Mouse (Mus musculus) hindbrain, embryonic 16.5 days (tissue): ENCODE data around the gene Dhx34. TPM values are rescaled to one million over a fixed set of nuclear protein-coding genes. Genes with fewer than 3 reads are reported as not detected.

Experiments
- ATAC-seq: fragments of 200-750 bp; cut with Nextera tagmentation; 2 replicates; pipeline ENCODE4 v1.8.0; 2017; ENCODE audit warnings: moderate TSS enrichment, moderate library complexity
- H3K27ac ChIP-seq: fragments of 300-500 bp; sonication (generic); 2 replicates; pipeline ENCODE4 v1.5.1; 2014; ENCODE audit warnings: low read depth, mild to moderate bottlenecking, control low read depth, low read length, moderate library complexity
- H3K27me3 ChIP-seq: fragments of 300-500 bp; sonication (generic); replicated peaks from 2 replicates; pipeline ENCODE4 v1.6.1; 2014; ENCODE audit warnings: low read length; ENCODE audit not compliant: control insufficient read depth, insufficient read depth
- H3K36me3 ChIP-seq: fragments of 300-500 bp; sonication (generic); 2 replicates; pipeline ENCODE4 v1.6.1; 2014; ENCODE audit warnings: mild to moderate bottlenecking, low read length, moderate library complexity, mixed read lengths; ENCODE audit not compliant: control insufficient read depth, insufficient read depth
- H3K4me1 ChIP-seq: fragments of 300-500 bp; sonication (generic); 2 replicates; pipeline ENCODE4 v1.6.1; 2014; ENCODE audit warnings: low read depth, low read length; ENCODE audit not compliant: control insufficient read depth, insufficient read depth
- H3K4me2 ChIP-seq: fragments of 300-500 bp; sonication (generic); 2 replicates; pipeline ENCODE4 v1.6.1; 2014; ENCODE audit warnings: mild to moderate bottlenecking, low read length, control low read depth, moderate library complexity
- H3K4me3 ChIP-seq: fragments of 300-500 bp; sonication (generic); 2 replicates; pipeline ENCODE4 v1.5.1; 2014; ENCODE audit warnings: mild to moderate bottlenecking, low read length, control low read depth, moderate library complexity
- H3K9ac ChIP-seq: fragments of 300-500 bp; sonication (generic); 2 replicates; pipeline ENCODE4 v1.6.1; 2014; ENCODE audit warnings: low read depth, mild to moderate bottlenecking, control low read depth, low read length, moderate library complexity
- H3K9me3 ChIP-seq: fragments of 300-500 bp; sonication (generic); 2 replicates; pipeline ENCODE4 v1.6.1; 2014; ENCODE audit warnings: mild to moderate bottlenecking, low read length, moderate library complexity; ENCODE audit not compliant: control insufficient read depth
- WGBS: fragments of 180-500 bp; shearing (Covaris S2); extraction: QIAGEN DNeasy Blood & Tissue Kit; methylation state at CpG from one replicate; pipeline ENCODE4 v1.1.7; 2014; 5-methylcytosine and 5-hydroxymethylcytosine counted together
- polyA plus RNA-seq: library from polyadenylated mRNA; unstranded; fragments of >200 nt; fragmentation: Nextera tagmentation; extraction: Ambion mirVana; gene quantifications from 2 replicates; pipeline ENCODE4 v1.2.1, GENCODE M21; 2015

Dhx34 gene
- polyA plus RNA-seq, 1 experiment from 2014 or later, result 9.6 TPM

- 83% methylated on average over 15 of the region's 15 CpGs for WGBS
- H3K27me3 ChIP-seq, result no peaks in the 10 kb centered on the region
Observed at GRCm38 (mm10) chr7:16202756-16203504, 18.9 kb downstream of the Dhx34 start.

GRCm38 (mm10) chr7:16201136-16201535 is 20.7 kb downstream of the Dhx34 start:
- Histone ChIP-seq H3K36me3 (peaks cover 31% of the 10 kb centered on the region), H3K9me3 (no peaks in the 10 kb centered on the region), H3K9ac (no peak overlapping the region), H3K4me1 (no peaks in the 10 kb centered on the region), H3K27ac (no peak overlapping the region), H3K4me2 (no peak overlapping the region), H3K27me3 (no peaks in the 10 kb centered on the region), H3K4me3 (no peak overlapping the region)
- 89% methylated on average over 6 of the region's 6 CpGs for WGBS
- no peak for ATAC-seq

More at GRCm38 (mm10) chr7:16202756-16203504, 18.9 kb downstream of the Dhx34 start:
- peaks cover 31% of the 10 kb centered on the region for H3K36me3 ChIP-seq
- no peak for ATAC-seq
- H3K4me1 ChIP-seq, result no peaks in the 10 kb centered on the region
- H3K27ac ChIP-seq, result no peak overlapping the region
- H3K9ac ChIP-seq, result no peak overlapping the region
- no peaks in the 10 kb centered on the region for H3K9me3 ChIP-seq
- no peak overlapping the region for H3K4me3 ChIP-seq
- H3K4me2 ChIP-seq, result no peak overlapping the region

- 90% methylated on average over 11 of the region's 11 CpGs for WGBS
- ATAC-seq, result no peak
Observed at GRCm38 (mm10) chr7:16198540-16198939, 23.3 kb downstream of the Dhx34 start.

GRCm38 (mm10) chr7:16197166-16197565 is 24.7 kb downstream of the Dhx34 start:
- Histone ChIP-seq H3K4me1 (peaks cover 2% of the 10 kb centered on the region; the same call in 1 of the 2 replicates), H3K27me3 (no peaks in the 10 kb centered on the region), H3K4me2 (no peak overlapping the region), H3K4me3 (no peak overlapping the region), H3K27ac (no peak overlapping the region), H3K9ac (no peak overlapping the region), H3K9me3 (no peaks in the 10 kb centered on the region), H3K36me3 (peaks cover 16% of the 10 kb centered on the region; the same call in 1 of the 2 replicates)
- 85% methylated on average over 5 of the region's 5 CpGs for WGBS
- ATAC-seq, result no peak

More at GRCm38 (mm10) chr7:16198540-16198939, 23.3 kb downstream of the Dhx34 start:
- no peak overlapping the region for H3K9ac ChIP-seq
- H3K9me3 ChIP-seq, result no peaks in the 10 kb centered on the region
- H3K4me1 ChIP-seq, result no peaks in the 10 kb centered on the region
- H3K27me3 ChIP-seq, result no peaks in the 10 kb centered on the region
- H3K36me3 ChIP-seq, result peaks cover 18% of the 10 kb centered on the region; the same call in 1 of the 2 replicates
- no peak overlapping the region for H3K4me3 ChIP-seq
- H3K4me2 ChIP-seq, result no peak overlapping the region
- no peak overlapping the region for H3K27ac ChIP-seq

DNA sequence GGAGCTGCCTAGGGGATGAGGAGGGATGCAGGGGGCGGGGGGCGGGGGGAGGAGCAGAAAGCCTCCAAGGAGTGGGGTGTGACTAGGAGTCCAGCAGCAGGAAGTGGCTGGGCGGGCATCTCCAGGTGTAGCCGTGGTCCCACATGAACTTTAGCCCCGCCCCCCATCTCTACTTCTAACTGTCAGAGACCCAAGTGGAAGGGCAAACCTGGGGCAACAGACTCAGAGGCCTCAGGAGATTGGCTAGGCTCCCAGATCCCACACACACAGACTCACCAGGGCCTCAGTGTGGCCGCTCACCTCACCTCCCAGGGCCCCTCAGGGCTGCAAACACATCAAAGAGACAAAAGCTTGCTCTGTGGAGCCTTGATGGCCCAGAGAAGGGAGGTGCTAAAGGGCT is 25.2 kb downstream of the Dhx34 start:
- WGBS, result 66% methylated on average over 6 of the region's 6 CpGs
- H3K36me3 ChIP-seq, result peaks cover 14% of the 10 kb centered on the region; the same call in 1 of the 2 replicates
- no peak for ATAC-seq

DNA sequence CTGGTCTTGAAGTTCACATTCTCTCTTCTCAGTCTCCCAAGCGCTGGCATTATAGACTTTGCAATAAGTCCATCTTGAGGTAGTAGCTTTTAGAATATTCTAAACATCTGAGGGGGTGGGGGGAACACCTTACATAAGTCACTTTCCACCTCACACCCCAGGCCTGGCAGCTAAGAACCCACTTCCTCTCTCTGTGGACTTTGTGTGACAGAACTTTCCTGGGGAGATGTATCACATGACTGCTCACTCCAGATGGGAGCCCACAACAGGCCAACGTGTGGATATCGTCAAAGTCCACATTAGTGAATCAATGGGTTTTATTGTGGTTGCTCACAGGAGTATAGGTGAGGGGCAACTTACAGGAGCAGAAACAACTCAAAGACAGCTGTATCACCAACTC is 28.1 kb downstream of the Dhx34 start:
- Histone ChIP-seq H3K4me1 (peaks cover 3% of the 10 kb centered on the region; the same call in 1 of the 2 replicates), H3K9me3 (no peaks in the 10 kb centered on the region), H3K36me3 (peaks cover 11% of the 10 kb centered on the region; the same call in 1 of the 2 replicates), H3K9ac (no peak overlapping the region), H3K27me3 (no peaks in the 10 kb centered on the region), H3K4me3 (no peak overlapping the region), H3K4me2 (no peak overlapping the region), H3K27ac (no peak overlapping the region)
- 61% methylated on average over 3 of the region's 3 CpGs for WGBS
- no peak for ATAC-seq

More for the DNA sequence above, 25.2 kb downstream of the Dhx34 start:
- no peak overlapping the region for H3K9ac ChIP-seq
- H3K4me3 ChIP-seq, result no peak overlapping the region
- H3K4me1 ChIP-seq, result peaks cover 3% of the 10 kb centered on the region; the same call in 1 of the 2 replicates
- no peak overlapping the region for H3K27ac ChIP-seq
- H3K9me3 ChIP-seq, result no peaks in the 10 kb centered on the region
- no peaks in the 10 kb centered on the region for H3K27me3 ChIP-seq
- H3K4me2 ChIP-seq, result no peak overlapping the region

GRCm38 (mm10) chr7:16192315-16192714 is 29.5 kb downstream of the Dhx34 start:
- H3K4me3 ChIP-seq, result no peak overlapping the region
- ATAC-seq, result peak; percentile 66
- peaks cover 3% of the 10 kb centered on the region; the same call in 1 of the 2 replicates for H3K36me3 ChIP-seq
- peaks cover 3% of the 10 kb centered on the region; the same call in 1 of the 2 replicates for H3K4me1 ChIP-seq
- no peak overlapping the region for H3K9ac ChIP-seq
- no peaks in the 10 kb centered on the region for H3K27me3 ChIP-seq
- no peak overlapping the region for H3K27ac ChIP-seq
- no peak overlapping the region for H3K4me2 ChIP-seq
- WGBS, result 19% methylated on average over 5 of the region's 5 CpGs
- no peaks in the 10 kb centered on the region for H3K9me3 ChIP-seq

GRCm38 (mm10) chr7:16187494-16187893 is 34.3 kb downstream of the Dhx34 start:
- ATAC-seq, result no peak
- Histone ChIP-seq H3K27ac (no peak overlapping the region), H3K4me1 (peaks cover 3% of the 10 kb centered on the region; the same call in 1 of the 2 replicates), H3K9ac (no peak overlapping the region), H3K4me2 (no peak overlapping the region), H3K9me3 (no peaks in the 10 kb centered on the region), H3K36me3 (peaks cover 23% of the 10 kb centered on the region), H3K27me3 (no peaks in the 10 kb centered on the region), H3K4me3 (no peak overlapping the region)
- 80% methylated on average over 8 of the region's 8 CpGs for WGBS

- no peaks in the 10 kb centered on the region; the same call in 1 of the 2 replicates for H3K9me3 ChIP-seq
- no peaks in the 10 kb centered on the region for H3K27me3 ChIP-seq
- H3K27ac ChIP-seq, result no peak overlapping the region
- ATAC-seq, result no peak
- no peak overlapping the region for H3K4me2 ChIP-seq
- H3K4me3 ChIP-seq, result no peak overlapping the region
- H3K9ac ChIP-seq, result no peak overlapping the region
- H3K36me3 ChIP-seq, result peaks cover 35% of the 10 kb centered on the region
- H3K4me1 ChIP-seq, result no peaks in the 10 kb centered on the region
- WGBS, result 31% methylated on average over 8 of the region's 8 CpGs
Observed at GRCm38 (mm10) chr7:16183663-16184062, 38.2 kb downstream of the Dhx34 start.
